Mouse (Mus musculus): Measurements from ENCODE around the gene Crybb2.

GRCm38 (mm10) chr5:113105481-113105880, 35.6 kb upstream of the Crybb2 start:
- TF ChIP-seq CTCF (IDR thresholded peaks at IDR 0.05; ENCODE audit: control insufficient read depth, insufficient read depth, low read length): no peak
- no peak for TF ChIP-seq POLR2A (IDR thresholded peaks at IDR 0.05; ENCODE audit: borderline replicate concordance, control insufficient read depth, low read depth, low read length)

Measured in bone marrow, adult 2 months (tissue).